Mouse (Mus musculus) gastrocnemius, postnatal 14 days (tissue): ENCODE measurements around the gene Lins1. TPM values are rescaled to one million over a fixed set of nuclear protein-coding genes. Genes with fewer than 3 reads are reported as not detected.

Experiments used
- DNase-seq: peaks from one replicate; pipeline ENCODE4 v3.0.0; 2021; ENCODE audit warnings: mixed read lengths
- intact Hi-C: fragments of 180-260 bp; cut with DNase I; formaldehyde crosslinking; loops from one replicate; pipeline ENCODE4 v1.15.1; 2025; ENCODE audit warnings: low total_unique reads
- total RNA-seq, 2 experiments: library from RNA; stranded (reverse); gene quantifications; 2 replicates each; pipeline ENCODE4 v1.2.3; 2021

Gene Lins1
- total RNA-seq, 2 experiments from 2014 or later = 2.4 to 3.5 TPM

- no peak for DNase-seq
- intact Hi-C loops = no loop called here
Measured at GRCm38 (mm10) chr7:66724514-66724913, 34.8 kb downstream of the Lins1 start.

- intact Hi-C loops = no loop called here
- no peak for DNase-seq
Measured at GRCm38 (mm10) chr7:66724954-66725353, 35.3 kb downstream of the Lins1 start.

DNA sequence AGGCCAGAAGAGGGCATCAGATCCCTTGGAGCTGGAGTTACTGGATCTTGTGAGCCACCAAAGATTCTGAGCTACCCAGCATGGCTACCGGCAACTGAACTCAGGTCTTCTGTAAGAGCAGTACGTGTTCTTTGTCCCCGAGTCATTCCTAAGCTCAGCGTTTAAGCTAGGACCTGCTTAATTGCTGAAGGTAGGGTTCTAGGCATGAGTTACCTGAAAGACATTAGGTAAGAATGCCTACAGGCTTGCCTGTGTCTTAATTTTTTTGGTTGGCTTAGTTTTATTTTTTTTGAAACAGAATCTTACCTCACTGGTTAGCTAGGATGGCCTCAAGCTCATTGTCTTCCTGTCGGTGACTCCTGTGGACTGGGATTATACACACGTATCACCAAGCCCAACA lies 38.4 kb downstream of the Lins1 start:
- intact Hi-C loops = no loop called here
- no peak for DNase-seq

DNA sequence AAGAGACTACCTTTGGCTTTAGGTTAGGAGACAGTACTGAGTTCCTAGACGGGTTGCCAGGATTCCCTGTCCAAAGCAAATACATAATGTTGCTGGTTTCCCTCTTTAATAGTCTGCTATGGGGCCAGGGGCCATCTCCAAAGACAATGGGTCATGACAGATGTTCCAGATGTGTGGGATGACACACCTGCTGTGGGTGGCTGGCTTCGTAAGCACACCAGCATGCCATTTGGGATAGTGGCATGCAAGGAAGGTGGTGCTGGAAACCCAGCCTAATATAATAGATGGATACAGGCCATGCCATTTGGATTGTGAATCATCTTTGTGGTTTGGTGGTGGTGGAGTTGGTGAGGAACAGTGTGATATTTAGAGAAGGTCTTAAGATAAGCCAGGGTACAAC lies 39.5 kb downstream of the Lins1 start:
- DNase-seq = no peak
- intact Hi-C loops = no loop called here

GRCm38 (mm10) chr7:66733431-66733830 lies 43.7 kb downstream of the Lins1 start:
- DNase-seq = no peak

GRCm38 (mm10) chr7:66733882-66734281 lies 44.2 kb downstream of the Lins1 start:
- intact Hi-C loops = no loop called here

More at GRCm38 (mm10) chr7:66733431-66733830, 43.7 kb downstream of the Lins1 start:
- intact Hi-C loops = no loop called here

GRCm38 (mm10) chr7:66734466-66734865 lies 44.8 kb downstream of the Lins1 start:
- no peak for DNase-seq
- intact Hi-C loops = no loop called here

More at GRCm38 (mm10) chr7:66733882-66734281, 44.2 kb downstream of the Lins1 start:
- DNase-seq = no peak

DNA sequence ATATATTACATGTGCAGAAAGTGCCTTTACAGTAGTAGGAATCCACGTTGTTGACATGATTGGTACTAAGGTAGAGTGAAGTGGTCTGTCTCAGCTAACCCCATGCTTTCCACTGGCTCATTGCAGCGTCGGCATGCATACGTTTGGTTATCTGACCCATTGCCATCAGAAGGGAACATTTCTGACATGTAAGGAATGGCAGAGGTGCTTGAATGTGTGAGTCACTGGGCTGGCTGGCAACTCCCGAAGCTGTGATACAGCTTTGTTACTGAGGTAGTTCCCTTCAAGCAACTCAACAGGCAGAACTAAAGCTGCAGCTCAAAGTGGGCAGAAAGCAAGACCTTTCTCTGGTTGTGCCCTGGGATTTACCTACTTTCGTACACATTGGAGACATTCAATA lies 45.3 kb downstream of the Lins1 start:
- no peak for DNase-seq
- intact Hi-C loops = no loop called here

- no peak for DNase-seq
- intact Hi-C loops = no loop called here
Measured at GRCm38 (mm10) chr7:66737418-66737817, 47.7 kb downstream of the Lins1 start.

DNA sequence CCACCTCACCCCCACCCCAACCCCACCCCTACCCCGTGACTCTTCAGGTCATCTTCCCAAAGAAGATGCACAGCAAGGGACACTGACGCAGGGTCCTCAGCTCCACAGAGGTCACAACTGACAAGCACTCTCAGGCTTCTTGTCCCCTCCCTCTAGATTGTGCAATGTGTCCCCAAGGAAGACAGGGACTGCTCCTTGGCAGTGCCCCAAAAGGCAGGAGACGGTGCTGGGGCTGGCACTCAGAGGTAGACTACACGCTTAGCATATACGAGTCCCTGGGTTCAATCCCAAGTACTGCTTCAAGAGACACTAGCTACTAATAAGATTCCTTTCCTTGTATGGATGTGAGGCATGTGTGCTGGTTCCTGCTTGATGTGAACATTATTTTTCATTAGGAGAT lies 51.3 kb downstream of the Lins1 start:
- no peak for DNase-seq
- intact Hi-C loops = no loop called here

DNA sequence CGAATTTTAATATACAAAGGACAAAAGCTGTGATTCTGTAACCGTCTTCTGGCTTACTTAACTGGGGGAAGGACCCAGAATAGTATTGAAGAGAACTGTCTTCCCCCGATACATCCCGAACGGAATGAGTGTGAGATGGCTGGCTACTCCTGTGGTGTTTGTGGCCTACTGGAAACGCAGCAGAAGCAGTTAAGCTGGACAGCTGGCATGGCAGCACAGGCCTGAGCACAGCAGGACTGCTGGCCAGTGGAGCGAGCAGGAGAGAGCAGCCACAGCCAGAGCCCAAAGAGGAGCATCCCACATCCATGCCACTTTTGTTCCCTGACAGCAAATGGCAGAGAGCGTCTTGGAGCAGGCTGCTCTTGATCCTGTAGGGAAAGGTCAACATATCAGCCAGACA lies 51.7 kb downstream of the Lins1 start:
- intact Hi-C loops = no loop called here
- DNase-seq = no peak

DNA sequence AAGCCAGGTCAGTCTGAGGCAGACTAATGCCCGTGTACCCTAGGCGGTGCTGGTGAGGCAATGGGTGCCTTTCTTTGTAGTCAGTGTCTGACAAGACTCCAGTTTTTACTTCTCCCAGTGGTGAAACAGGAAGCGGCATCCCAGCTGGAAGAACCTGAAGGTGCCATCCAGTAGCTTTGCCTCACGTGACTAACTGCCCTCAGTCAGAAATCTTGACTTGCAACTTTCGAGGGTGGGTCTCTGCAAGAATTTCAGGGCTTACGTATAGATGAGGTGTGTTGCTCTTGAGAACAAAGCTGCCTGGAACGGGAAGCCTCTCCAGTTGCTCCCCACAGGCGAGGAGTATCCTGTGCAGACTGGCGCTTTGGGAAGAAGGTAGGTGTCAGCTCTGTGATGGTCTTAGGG lies 53.7 kb downstream of the Lins1 start, which contains the start of gene Cers3:
Gene Cers3, plus strand, starts transcription at position 128 of the 405 bp plus-strand sequence.
- intact Hi-C loops = no loop called here
- DNase-seq = no peak

DNA sequence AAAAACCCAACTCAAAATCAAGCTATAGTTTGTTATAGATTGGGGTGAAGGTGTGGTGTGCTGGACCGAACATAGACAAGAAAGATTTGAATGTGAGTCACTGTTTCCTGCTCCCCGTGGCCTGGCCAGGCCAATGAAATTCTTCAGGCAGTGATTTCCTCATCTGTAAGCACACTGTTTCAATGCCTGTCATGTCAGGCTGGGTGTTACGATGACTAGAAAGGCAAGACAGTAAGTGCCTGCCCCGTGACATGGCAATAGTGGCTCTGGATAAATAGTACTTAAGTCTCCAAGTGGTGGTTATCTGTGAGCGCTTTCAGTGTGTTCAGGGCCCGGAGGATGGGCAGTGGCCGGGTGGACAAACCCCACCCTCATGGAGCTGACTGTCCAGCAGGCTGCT lies 57.3 kb downstream of the Lins1 start:
- intact Hi-C loops = no loop called here
- no peak for DNase-seq

DNA sequence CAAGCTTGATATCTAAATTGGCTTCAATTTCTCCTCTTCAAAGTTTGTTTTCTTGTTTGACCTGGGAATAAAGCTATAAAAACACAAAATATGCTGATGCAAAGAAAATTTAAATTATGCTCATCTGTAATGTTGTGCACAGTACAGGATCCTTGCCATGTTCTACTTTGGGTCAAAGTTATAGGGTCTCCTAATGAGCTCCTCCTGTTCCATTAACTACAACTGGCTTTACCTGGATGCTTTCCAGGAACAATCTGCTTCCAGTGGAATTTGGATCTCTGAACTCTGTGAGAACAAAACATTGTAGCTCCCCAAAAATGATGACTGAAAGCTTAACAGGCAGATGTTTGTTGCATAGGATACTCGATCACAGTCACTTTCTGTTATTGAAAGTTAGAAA lies 60.3 kb downstream of the Lins1 start:
- intact Hi-C loops = no loop called here
- DNase-seq = no peak

DNA sequence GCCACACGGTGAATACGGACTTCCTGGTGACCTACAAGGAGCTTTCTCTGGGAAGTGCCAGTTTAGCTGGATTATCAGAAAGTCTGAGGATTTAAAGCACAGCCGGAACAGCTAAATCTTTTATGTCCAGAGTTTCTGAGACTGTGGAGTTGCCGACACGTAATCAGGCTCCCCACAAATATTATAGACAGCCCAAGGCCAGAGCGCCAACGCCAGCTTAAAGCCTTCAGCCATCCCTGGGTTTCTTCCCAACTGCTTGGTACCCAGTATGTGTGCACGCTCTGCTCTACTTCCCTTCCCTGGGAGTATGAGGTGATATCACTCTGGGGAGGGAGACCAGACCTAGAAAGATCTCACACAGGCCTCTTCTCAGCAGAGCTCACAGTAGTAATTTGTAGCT lies 64.1 kb downstream of the Lins1 start:
- DNase-seq = no peak
- intact Hi-C loops = no loop called here

- intact Hi-C loops = no loop called here
- no peak for DNase-seq
Measured at GRCm38 (mm10) chr7:66755611-66756010, 65.9 kb downstream of the Lins1 start.

Other genes starting within 250 kb of the Lins1 start
- 1 to 10 TPM; 8.6 to 9.6 TPM for gene Asb7, start 293 bp upstream of the Lins1 start, total RNA-seq
- not detected for gene Cers3, start 53.6 kb downstream of the Lins1 start, total RNA-seq
- 10 to 100 TPM in 1 of 2 experiments, 1 to 10 TPM in 1; 5.5 to 10.6 TPM for gene Adamts17, start 149.8 kb downstream of the Lins1 start, total RNA-seq